Mouse (Mus musculus): Measurements from ENCODE around the gene Fgf15.
A peak's percentile ranks its signal among the peaks of the same experiment; 100 is the strongest.

Fgf15 gene

GRCm38 (mm10) chr7:144931778-144932177 lies 35.4 kb downstream of the Fgf15 start:
- no peak for DNase-seq (ENCODE audit: low spot score)

GRCm38 (mm10) chr7:144932389-144932937 lies 36.1 kb downstream of the Fgf15 start:
- DNase-seq (ENCODE audit: low spot score), result no peak

GRCm38 (mm10) chr7:144933336-144933735 lies 37.0 kb downstream of the Fgf15 start:
- no peak for DNase-seq (ENCODE audit: low spot score)

- DNase-seq (ENCODE audit: low spot score), result no peak
Measured at GRCm38 (mm10) chr7:144933796-144934195, 37.5 kb downstream of the Fgf15 start.

GRCm38 (mm10) chr7:144934901-144935300 lies 38.6 kb downstream of the Fgf15 start:
- no peak for DNase-seq (ENCODE audit: low spot score)

GRCm38 (mm10) chr7:144935563-144935962 lies 39.2 kb downstream of the Fgf15 start:
- no peak for DNase-seq (ENCODE audit: low spot score)

- no peak for DNase-seq (ENCODE audit: low spot score)
Measured at GRCm38 (mm10) chr7:144936311-144936880, 40.1 kb downstream of the Fgf15 start.

GRCm38 (mm10) chr7:144937490-144937889 lies 41.2 kb downstream of the Fgf15 start:
- DNase-seq (ENCODE audit: low spot score), result peak; percentile 92

GRCm38 (mm10) chr7:144937899-144938517 lies 41.7 kb downstream of the Fgf15 start:
- DNase-seq (ENCODE audit: low spot score), result peak; percentile 36

GRCm38 (mm10) chr7:144938661-144939343 lies 42.5 kb downstream of the Fgf15 start:
- DNase-seq (ENCODE audit: low spot score), result no peak

GRCm38 (mm10) chr7:144939344-144940002 lies 43.1 kb downstream of the Fgf15 start, which contains the start of gene Ccnd1:
Gene Ccnd1, minus strand, starts transcription at chr7:144939925.
- peak; percentile 48 for DNase-seq (ENCODE audit: low spot score)

GRCm38 (mm10) chr7:144940003-144940571 lies 43.8 kb downstream of the Fgf15 start:
- DNase-seq (ENCODE audit: low spot score), result no peak

GRCm38 (mm10) chr7:144940585-144940984 lies 44.3 kb downstream of the Fgf15 start:
- DNase-seq (ENCODE audit: low spot score), result no peak

- DNase-seq (ENCODE audit: low spot score), result peak; percentile 75
Measured at GRCm38 (mm10) chr7:144941242-144941831, 45.0 kb downstream of the Fgf15 start.

- DNase-seq (ENCODE audit: low spot score), result peak; percentile 32
Measured at GRCm38 (mm10) chr7:144942071-144942743, 45.9 kb downstream of the Fgf15 start.

GRCm38 (mm10) chr7:144942744-144943135 lies 46.4 kb downstream of the Fgf15 start:
- DNase-seq (ENCODE audit: low spot score), result no peak

GRCm38 (mm10) chr7:144943254-144943653 lies 46.9 kb downstream of the Fgf15 start:
- DNase-seq (ENCODE audit: low spot score), result peak; percentile 78
